Mouse (Mus musculus): ENCODE measurements at regions not wholly inside any gene's neighbourhood (a gene's known extent, or its start where the extent isn't known, plus 50 kb on each side); places are given as distances from the start of the nearest gene placed in this dataset.

- no peak for TF ChIP-seq POLR2A (IDR thresholded peaks at IDR 0.05; ENCODE audit: low read depth, low read length)
- TF ChIP-seq CTCF (IDR thresholded peaks at IDR 0.05; ENCODE audit: extremely low read depth, insufficient read length, insufficient replicate concordance, low read depth, low read length): no peak
Measured at GRCm38 (mm10) chr10:8133451-8133952, 177.5 kb upstream of the Tab2 start.
